Comparison of ENCODE assay signal across 8 mouse cellular contexts in genomic region chr9:123509638-123510604, GRCm38 (mm10). TPM values are rescaled to one million over a fixed set of nuclear protein-coding genes. Genes with fewer than 3 reads are reported as not detected.
DNase-seq lines count a peak whose midpoint lies in the region; TF ChIP-seq lines count a peak whose summit lies in the region.

No protein-coding gene starts in this region.

- H3K27ac ChIP-seq in layer of hippocampus, adult 2 months, result peak overlapping the region; percentile 58; the same call in 1 of the 2 replicates

- no peak overlapping the region for H3K4me3 ChIP-seq in layer of hippocampus, adult 2 months

- no peak for DNase-seq in layer of hippocampus, adult 2 months (ENCODE audit: low spot score in 2 of 2)
- no peak for DNase-seq in layer of hippocampus, adult 9-10 months (ENCODE audit: low spot score)
- DNase-seq in MN1 (ENCODE audit: low spot score), result peak; percentile 30
- DNase-seq in induced T-regulatory cell, adult 2 months (ENCODE audit: low read depth), result peak; percentile 95
- peak; percentile 67 to 74 for DNase-seq in natural killer cell, adult 2 months (ENCODE audit: low spot score in 2 of 2)
- no peak for DNase-seq in urinary bladder, adult 2 months (ENCODE audit: low spot score)
- DNase-seq in cerebellum, postnatal 4 days (ENCODE audit: low spot score in 2 of 2), result no peak
- DNase-seq in urinary bladder, postnatal 10 days (ENCODE audit: low spot score), result no peak

- no peak; the same call in 1 of the 2 replicates for TF ChIP-seq CTCF in layer of hippocampus, adult 2 months (conservative IDR thresholded peaks at IDR 0.05)

RNA-seq across cellular contexts. Expression of gene Sacm1l, which starts 19.6 kb away (rescaled TPM):
- 10 to 100 TPM; 53.7 to 56.8 TPM for total RNA-seq in layer of hippocampus, adult 2 months (2021)
- polyA plus RNA-seq in urinary bladder, adult 2 months (2012; rRNA removed), result 29.2 and 34.1 TPM in 2 replicates

RNA-seq across cellular contexts. Expression of gene Limd1, which starts 31.4 kb away (rescaled TPM):
- total RNA-seq in layer of hippocampus, adult 2 months (2021), result 1 to 10 TPM; 5.7 to 7.6 TPM
- 27.4 and 31.9 TPM in 2 replicates for polyA plus RNA-seq in urinary bladder, adult 2 months (2012; rRNA removed)

Comparison
In these comparisons a context has a peak if more than half of its experiments do, and no peak if none do; other contexts are left out.
1. DNase-seq: peak in MN1 (single experiment), induced T-regulatory cell, adult 2 months (single experiment) and natural killer cell, adult 2 months (2 of 2); none in layer of hippocampus, adult 2 months (0 of 2), layer of hippocampus, adult 9-10 months (single experiment), urinary bladder, adult 2 months (single experiment), cerebellum, postnatal 4 days (0 of 2) and urinary bladder, postnatal 10 days (single experiment).